Mouse (Mus musculus): ENCODE data around the gene Tifa. TPM values are rescaled to one million over a fixed set of nuclear protein-coding genes. Genes with fewer than 3 reads are reported as not detected.

Tifa gene
- total and polyA plus RNA-seq, 2 experiments from 2014 or later = 1.9 to 3.8 TPM

DNA sequence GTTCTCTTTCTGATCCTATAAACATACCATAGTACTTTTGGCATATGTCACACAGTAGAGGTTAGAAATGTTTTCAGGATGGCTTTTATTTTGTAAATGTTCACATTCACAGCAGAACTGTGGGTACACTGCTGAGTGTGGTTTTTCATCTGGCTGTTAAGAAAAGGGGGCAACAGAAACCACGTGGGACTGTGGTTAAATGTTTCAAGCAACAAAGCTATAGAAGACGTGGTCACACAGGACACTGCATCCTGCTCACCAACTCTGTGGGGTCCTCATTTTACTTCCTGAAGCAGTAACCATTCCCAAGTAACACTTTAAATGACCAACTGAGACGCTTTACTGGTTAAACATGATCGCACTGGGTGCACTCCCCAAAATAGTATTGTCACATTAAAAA, 72.9 kb downstream of the Tifa start:
- 69% methylated on average over 4 of the region's 4 CpGs for WGBS
- Histone ChIP-seq H3K27ac (no peak overlapping the region), H3K9ac (replicated peaks; ENCODE audit: low read length) (no peak overlapping the region), H3K4me3 (ENCODE audit: low read length) (no peak overlapping the region), H3K27me3 (ENCODE audit: insufficient read depth, low read length) (no peaks in the 10 kb centered on the region), H3K9me3 (ENCODE audit: low read length) (no peaks in the 10 kb centered on the region), H3K4me1 (ENCODE audit: insufficient read depth, low read length) (no peaks in the 10 kb centered on the region), H3K4me2 (ENCODE audit: low read depth, low read length) (no peak overlapping the region), H3K36me3 (ENCODE audit: insufficient read depth, low read length) (no peaks in the 10 kb centered on the region)
- no peak for ATAC-seq
- DNase-seq (ENCODE audit: low spot score) = no peak
- no peak for TF ChIP-seq CTCF (IDR thresholded peaks at IDR 0.05; ENCODE audit: low read depth)

DNA sequence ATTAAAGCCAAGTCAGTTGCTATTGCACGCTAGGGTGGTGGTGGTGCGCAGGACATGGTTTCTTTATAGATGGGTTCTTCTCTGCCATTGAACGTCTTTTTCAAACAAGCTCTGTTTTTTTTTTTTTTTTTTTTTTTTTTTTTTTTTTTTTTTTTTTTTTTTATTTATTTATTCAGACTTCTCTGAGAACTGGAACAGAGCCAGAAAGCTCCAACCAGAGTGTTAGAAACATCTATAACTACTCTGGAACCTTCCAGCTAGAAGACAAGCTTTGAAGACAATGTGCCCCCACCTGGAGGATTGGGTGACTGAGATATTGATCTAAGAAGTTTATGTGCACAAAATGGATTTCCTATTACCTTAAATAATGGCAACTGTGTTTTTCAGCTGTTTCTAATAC, 74.0 kb downstream of the Tifa start:
- Histone ChIP-seq H3K36me3 (ENCODE audit: insufficient read depth, low read length) (no peaks in the 10 kb centered on the region), H3K4me2 (ENCODE audit: low read depth, low read length) (no peak overlapping the region), H3K27ac (no peak overlapping the region), H3K27me3 (ENCODE audit: insufficient read depth, low read length) (no peaks in the 10 kb centered on the region), H3K4me1 (ENCODE audit: insufficient read depth, low read length) (no peaks in the 10 kb centered on the region), H3K4me3 (ENCODE audit: low read length) (no peak overlapping the region), H3K9me3 (ENCODE audit: low read length) (no peaks in the 10 kb centered on the region), H3K9ac (replicated peaks; ENCODE audit: low read length) (no peak overlapping the region)
- TF ChIP-seq CTCF (IDR thresholded peaks at IDR 0.05; ENCODE audit: low read depth) = no peak
- DNase-seq (ENCODE audit: low spot score) = no peak
- no peak for ATAC-seq
- 44% methylated on average over 3 of the region's 3 CpGs for WGBS

DNA sequence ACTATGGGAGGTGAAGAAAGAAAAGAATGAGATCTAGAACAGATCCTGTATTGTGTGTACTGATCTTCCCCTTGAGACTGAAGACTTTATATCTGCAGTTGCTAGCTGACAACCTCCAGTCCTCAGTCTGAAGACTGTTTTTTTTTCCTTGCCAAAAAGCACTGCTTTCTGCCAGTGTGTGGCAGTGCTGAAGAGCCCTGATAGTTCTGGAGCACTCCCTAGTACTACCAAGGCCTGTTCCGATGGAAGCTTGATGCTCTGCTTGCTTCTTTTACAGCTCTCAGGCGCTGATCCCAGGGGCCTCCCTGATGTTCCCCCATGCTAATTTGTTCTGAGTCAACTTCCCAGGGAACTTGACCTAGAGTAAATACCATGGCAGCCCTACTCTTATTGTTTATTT, 74.6 kb downstream of the Tifa start:
- Histone ChIP-seq H3K9ac (replicated peaks; ENCODE audit: low read length) (no peak overlapping the region), H3K27me3 (ENCODE audit: insufficient read depth, low read length) (no peaks in the 10 kb centered on the region), H3K4me2 (ENCODE audit: low read depth, low read length) (no peak overlapping the region), H3K9me3 (ENCODE audit: low read length) (no peaks in the 10 kb centered on the region), H3K4me3 (ENCODE audit: low read length) (no peak overlapping the region), H3K36me3 (ENCODE audit: insufficient read depth, low read length) (no peaks in the 10 kb centered on the region), H3K27ac (no peak overlapping the region), H3K4me1 (ENCODE audit: insufficient read depth, low read length) (no peaks in the 10 kb centered on the region)
- WGBS = 34% methylated on average over 2 of the region's 2 CpGs
- DNase-seq (ENCODE audit: low spot score) (peak; percentile 23), ATAC-seq (no peak)
- TF ChIP-seq CTCF (IDR thresholded peaks at IDR 0.05; ENCODE audit: low read depth) = peak; percentile 24; the same call in 1 of the 2 replicates

DNA sequence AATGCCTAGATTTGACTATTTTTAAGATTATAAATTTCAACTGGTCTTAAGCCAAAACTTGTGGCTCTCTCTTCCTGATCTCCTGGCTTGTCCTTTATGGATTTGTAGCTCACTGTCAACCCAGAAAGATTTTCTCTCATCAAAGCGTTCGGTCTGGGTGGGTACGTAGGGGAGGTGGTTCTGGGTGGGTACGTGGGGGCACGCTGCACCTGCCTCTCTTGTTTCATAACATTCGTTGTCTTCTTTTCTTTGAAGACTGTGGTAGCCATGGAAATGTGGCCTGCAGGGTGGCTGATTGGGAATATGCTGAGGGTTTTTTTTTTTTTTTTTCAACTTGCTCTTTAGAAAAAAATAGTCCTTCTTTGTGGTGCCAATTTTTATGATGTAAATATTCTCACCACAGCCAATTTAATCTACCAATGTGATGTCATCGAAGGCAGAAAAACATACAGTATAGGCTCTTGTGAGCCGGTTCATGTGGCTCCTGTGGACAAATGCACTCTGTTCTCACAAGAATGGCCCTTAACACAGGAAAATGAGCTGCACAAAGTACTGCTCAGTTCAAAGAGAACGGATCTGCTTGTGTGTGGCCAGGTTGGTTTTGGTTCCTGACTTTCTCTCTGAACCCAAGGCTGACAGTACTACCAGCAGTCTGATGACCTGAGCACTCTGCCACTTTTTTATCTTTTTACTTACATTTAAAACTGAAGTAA, 78.6 kb downstream of the Tifa start:
- H3K4me1 ChIP-seq (ENCODE audit: insufficient read depth, low read length) = no peaks in the 10 kb centered on the region
- ATAC-seq (no peak), DNase-seq (ENCODE audit: low spot score) (no peak)
- TF ChIP-seq CTCF (IDR thresholded peaks at IDR 0.05; ENCODE audit: low read depth) = no peak
- H3K27ac ChIP-seq = no peak overlapping the region
- no peaks in the 10 kb centered on the region for H3K36me3 ChIP-seq (ENCODE audit: insufficient read depth, low read length)
- H3K9me3 ChIP-seq (ENCODE audit: low read length) = no peaks in the 10 kb centered on the region
- no peak overlapping the region for H3K9ac ChIP-seq (replicated peaks; ENCODE audit: low read length)
- H3K27me3 ChIP-seq (ENCODE audit: insufficient read depth, low read length) = no peaks in the 10 kb centered on the region
- WGBS = 45% methylated on average over 9 of the region's 9 CpGs
- H3K4me2 ChIP-seq (ENCODE audit: low read depth, low read length) = no peak overlapping the region
- H3K4me3 ChIP-seq (ENCODE audit: low read length) = no peak overlapping the region

DNA sequence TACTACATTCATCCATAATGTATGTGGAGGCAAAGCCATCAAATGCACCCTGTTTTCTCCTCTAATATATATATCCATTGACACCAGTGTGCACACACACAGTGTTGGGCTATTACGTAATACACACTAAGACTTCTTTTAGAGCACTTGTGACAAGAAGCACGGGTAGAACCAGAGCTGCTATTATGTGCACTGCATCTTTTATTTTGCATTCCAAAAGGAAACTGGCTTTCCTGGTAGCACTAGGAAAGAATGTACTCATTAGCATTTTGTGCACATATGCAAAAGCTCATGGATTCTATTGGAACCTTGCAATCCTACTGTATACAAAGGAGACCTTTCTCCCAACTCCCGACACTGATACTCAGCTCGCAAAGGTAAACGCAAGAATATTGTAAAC, 79.3 kb downstream of the Tifa start:
- ATAC-seq (peak; percentile 61; the same call in 1 of the 2 replicates), DNase-seq (ENCODE audit: low spot score) (peak; percentile 22)
- Histone ChIP-seq H3K36me3 (ENCODE audit: insufficient read depth, low read length) (no peaks in the 10 kb centered on the region), H3K4me1 (ENCODE audit: insufficient read depth, low read length) (no peaks in the 10 kb centered on the region; the same call in 1 of the 2 replicates), H3K27me3 (ENCODE audit: insufficient read depth, low read length) (no peaks in the 10 kb centered on the region), H3K4me2 (ENCODE audit: low read depth, low read length) (no peak overlapping the region), H3K9ac (replicated peaks; ENCODE audit: low read length) (no peak overlapping the region), H3K27ac (no peak overlapping the region), H3K9me3 (ENCODE audit: low read length) (no peaks in the 10 kb centered on the region), H3K4me3 (ENCODE audit: low read length) (no peak overlapping the region)
- no peak for TF ChIP-seq CTCF (IDR thresholded peaks at IDR 0.05; ENCODE audit: low read depth)
- WGBS = 45% methylated on average over 5 of the region's 5 CpGs

DNA sequence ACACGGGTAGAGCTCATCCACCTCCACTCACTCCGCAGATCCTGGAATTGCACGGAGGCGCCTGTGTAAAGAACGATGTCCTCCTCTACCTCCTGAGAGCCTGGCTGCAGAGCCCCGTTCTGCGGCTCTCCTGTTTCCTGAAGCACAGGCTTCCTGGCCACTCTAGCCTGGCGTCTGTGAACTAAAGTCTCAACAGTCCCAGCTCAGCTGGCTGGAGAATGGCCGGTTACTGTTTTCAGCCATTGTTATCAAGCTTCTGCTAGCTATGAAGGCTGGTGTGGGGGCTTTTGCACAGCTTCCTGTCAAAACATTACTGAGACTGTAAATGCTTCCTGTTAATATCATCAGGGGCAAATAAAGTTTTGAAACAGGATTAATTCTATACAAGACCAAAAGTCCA, 82.0 kb downstream of the Tifa start:
- H3K4me3 ChIP-seq (ENCODE audit: low read length) = no peak overlapping the region
- ATAC-seq = no peak
- 87% methylated on average over 9 of the region's 9 CpGs for WGBS

DNA sequence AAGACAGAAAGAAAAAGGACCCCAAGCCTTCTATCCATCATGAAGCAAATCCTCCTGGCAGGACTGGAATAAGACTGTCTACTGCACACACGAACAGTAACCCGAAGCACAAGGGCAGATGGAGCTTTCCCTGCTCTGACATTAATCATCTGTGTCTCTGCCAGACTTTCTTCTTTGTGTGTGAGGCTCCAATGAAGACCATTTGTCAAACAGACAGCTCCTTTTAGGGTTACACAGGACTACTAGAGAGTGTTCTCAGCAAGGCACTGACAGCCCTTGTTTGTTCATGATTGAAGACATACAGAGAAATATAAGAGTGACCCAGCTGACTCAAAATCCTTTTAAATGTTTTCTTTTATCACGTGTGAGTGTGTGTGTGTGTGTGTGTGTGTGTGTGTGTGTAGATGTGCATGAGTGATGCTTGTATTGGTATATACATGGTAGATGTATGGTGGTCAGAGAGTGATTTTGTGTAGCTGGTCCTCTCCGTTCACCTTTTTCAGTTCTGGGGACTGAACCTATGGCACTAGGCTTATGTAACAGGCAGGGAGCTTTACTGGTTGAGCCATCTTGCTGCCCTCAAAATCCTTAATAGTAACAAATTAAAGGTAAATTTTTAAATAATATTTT, 84.8 kb downstream of the Tifa start:
- Histone ChIP-seq H3K4me3 (ENCODE audit: low read length) (no peak overlapping the region), H3K27me3 (ENCODE audit: insufficient read depth, low read length) (no peaks in the 10 kb centered on the region), H3K36me3 (ENCODE audit: insufficient read depth, low read length) (no peaks in the 10 kb centered on the region), H3K4me1 (ENCODE audit: insufficient read depth, low read length) (no peaks in the 10 kb centered on the region; the same call in 1 of the 2 replicates), H3K4me2 (ENCODE audit: low read depth, low read length) (no peak overlapping the region), H3K27ac (no peak overlapping the region), H3K9me3 (ENCODE audit: low read length) (no peaks in the 10 kb centered on the region), H3K9ac (replicated peaks; ENCODE audit: low read length) (no peak overlapping the region)
- peak; percentile 78 for ATAC-seq
- TF ChIP-seq CTCF (IDR thresholded peaks at IDR 0.05; ENCODE audit: low read depth) = no peak
- WGBS = 30% methylated on average over 4 of the region's 4 CpGs
- peak; percentile 70 for DNase-seq (ENCODE audit: low spot score)

More for the DNA sequence above, 82.0 kb downstream of the Tifa start:
- no peaks in the 10 kb centered on the region for H3K9me3 ChIP-seq (ENCODE audit: low read length)
- H3K36me3 ChIP-seq (ENCODE audit: insufficient read depth, low read length) = no peaks in the 10 kb centered on the region
- TF ChIP-seq CTCF (IDR thresholded peaks at IDR 0.05; ENCODE audit: low read depth) = no peak
- H3K27ac ChIP-seq = no peak overlapping the region
- no peaks in the 10 kb centered on the region; the same call in 1 of the 2 replicates for H3K4me1 ChIP-seq (ENCODE audit: insufficient read depth, low read length)
- DNase-seq (ENCODE audit: low spot score) = no peak
- H3K4me2 ChIP-seq (ENCODE audit: low read depth, low read length) = no peak overlapping the region
- no peak overlapping the region for H3K9ac ChIP-seq (replicated peaks; ENCODE audit: low read length)
- no peaks in the 10 kb centered on the region for H3K27me3 ChIP-seq (ENCODE audit: insufficient read depth, low read length)

All from hindbrain, postnatal 0 days (tissue).